Mouse (Mus musculus) lung, adult 2 months (tissue): ENCODE results near the gene Ddr1.

Source experiments
- CTCF ChIP-seq: fragments of 200-500 bp; IDR thresholded peaks from 2 replicates; pipeline ENCODE4 v1.5.1; 2011; ENCODE audit warnings: mild to moderate bottlenecking, low read length, control low read depth; ENCODE audit not compliant: insufficient read depth
- POLR2A ChIP-seq: fragments of 200-500 bp; IDR thresholded peaks from 2 replicates; pipeline ENCODE4 v1.6.1; 2011; ENCODE audit warnings: low read depth, mild to moderate bottlenecking, control low read depth, low read length, borderline replicate concordance; ENCODE audit errors: extremely low read depth

DNA sequence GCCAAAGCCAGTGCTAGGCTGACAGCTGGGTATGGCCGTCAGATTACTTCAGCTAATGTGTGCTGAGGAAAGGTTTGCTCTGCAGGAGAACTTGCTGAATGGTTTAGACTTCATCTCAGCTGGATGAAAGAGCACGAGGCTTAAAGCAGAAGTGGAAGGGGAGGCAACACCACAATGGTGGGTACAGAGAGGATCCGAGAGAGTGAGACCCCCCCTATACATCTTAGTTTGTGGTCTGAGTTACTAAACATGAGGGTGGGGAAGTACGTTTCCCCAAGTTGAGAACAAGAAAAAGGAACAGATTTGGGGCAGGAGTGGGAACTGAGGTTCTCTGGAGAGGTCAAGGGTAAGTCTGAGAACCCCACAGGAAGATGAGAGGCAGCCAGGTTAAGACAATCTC lies 12.1 kb downstream of the Ddr1 start:
- TF ChIP-seq CTCF: no peak
- no peak for TF ChIP-seq POLR2A
